Mouse (Mus musculus) cerebellum, adult 2 months (tissue): ENCODE measurements at regions not wholly inside any gene's neighbourhood (a gene's known extent, or its start where the extent isn't known, plus 50 kb on each side); places are given as distances from the start of the nearest gene placed in this dataset.

Experiments
- DNase-seq, 2 experiments: peaks; one replicate each; pipeline ENCODE4 v3.0.0; 2021
- H3K27ac ChIP-seq: fragments of 200-500 bp; 2 replicates; pipeline ENCODE4 v1.5.1; 2012; ENCODE audit warnings: low read length, control low read depth, inconsistent platforms; ENCODE audit not compliant: insufficient read depth
- H3K27me3 ChIP-seq: fragments of 200-500 bp; 2 replicates; pipeline ENCODE4 v1.6.1; 2012; ENCODE audit warnings: inconsistent platforms, mild to moderate bottlenecking, low read length, moderate library complexity; ENCODE audit not compliant: control insufficient read depth, insufficient read depth
- H3K4me1 ChIP-seq: fragments of 200-500 bp; 2 replicates; pipeline ENCODE4 v1.6.1; 2011; ENCODE audit warnings: low read length; ENCODE audit not compliant: control insufficient read depth, insufficient read depth
- H3K4me3 ChIP-seq: fragments of 200-500 bp; replicated peaks from 2 replicates; pipeline ENCODE3; 2011; ENCODE audit warnings: mild to moderate bottlenecking, low read depth, low read length, control low read depth; ENCODE audit not compliant: insufficient read depth
- CTCF ChIP-seq: fragments of 200-500 bp; IDR thresholded peaks from 2 replicates; pipeline ENCODE4 v1.5.1; 2011; ENCODE audit warnings: low read depth, mild to moderate bottlenecking, control low read depth, low read length, moderate library complexity, borderline replicate concordance; ENCODE audit not compliant: insufficient read depth
- POLR2A ChIP-seq: fragments of 200-500 bp; IDR thresholded peaks from 2 replicates; pipeline ENCODE4 v1.6.1; 2011; ENCODE audit warnings: low read length, control low read depth, borderline replicate concordance; ENCODE audit not compliant: insufficient read depth
- WGBS: fragments of 180-500 bp; shearing (Covaris S2); methylation state at CpG from one replicate; pipeline ENCODE4 v1.1.7; 2018; 5-methylcytosine and 5-hydroxymethylcytosine counted together

DNA sequence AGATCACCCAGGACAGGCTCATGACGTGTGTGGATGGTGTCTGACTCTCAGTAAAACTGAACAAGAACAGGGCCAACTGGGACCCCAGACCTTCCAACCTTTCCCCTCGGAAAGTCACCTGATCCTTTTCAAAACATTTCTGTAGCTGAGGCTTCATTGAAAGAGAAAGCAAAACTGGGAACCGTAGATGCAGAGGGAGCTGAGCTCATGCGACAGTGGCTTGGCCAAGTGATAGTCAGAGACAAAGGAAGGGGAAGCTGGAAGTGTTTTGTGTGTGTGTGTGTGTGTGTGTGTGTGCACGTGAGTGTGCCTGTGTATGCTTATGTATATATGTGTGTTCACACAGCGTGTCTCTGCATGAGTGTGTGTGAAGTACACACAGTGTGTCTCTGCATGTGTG, 56.7 kb downstream of the Cryba4 start:
- no peaks in the 10 kb centered on the region for H3K4me1 ChIP-seq
- no peak for TF ChIP-seq CTCF
- TF ChIP-seq POLR2A = no peak
- no peak for DNase-seq
- H3K27me3 ChIP-seq = no peaks in the 10 kb centered on the region
- WGBS = 80% methylated on average over 6 of the region's 6 CpGs
- no peak overlapping the region for H3K4me3 ChIP-seq
- no peak overlapping the region for H3K27ac ChIP-seq
